Mouse (Mus musculus): Measurements from ENCODE around the gene Ddx42. TPM values are rescaled to one million over a fixed set of nuclear protein-coding genes. Genes with fewer than 3 reads are reported as not detected.

Ddx42 gene
- polyA plus RNA-seq, 1 experiment from 2014 or later = 103 TPM

GRCm38 (mm10) chr11:106260826-106261450 is 44.2 kb downstream of the Ddx42 start:
- no peak for ATAC-seq (replicated peaks)
- Histone ChIP-seq H3K27me3 (no peaks in the 10 kb centered on the region), H3K4me2 (replicated peaks) (no peak overlapping the region), H3K27ac (replicated peaks) (no peak overlapping the region), H3K9ac (replicated peaks) (no peak overlapping the region), H3K4me1 (peaks cover 16% of the 10 kb centered on the region), H3K9me3 (no peaks in the 10 kb centered on the region), H3K36me3 (peaks cover 68% of the 10 kb centered on the region), H3K4me3 (no peak overlapping the region)
- 84% methylated on average over 14 of the region's 14 CpGs for WGBS

DNA sequence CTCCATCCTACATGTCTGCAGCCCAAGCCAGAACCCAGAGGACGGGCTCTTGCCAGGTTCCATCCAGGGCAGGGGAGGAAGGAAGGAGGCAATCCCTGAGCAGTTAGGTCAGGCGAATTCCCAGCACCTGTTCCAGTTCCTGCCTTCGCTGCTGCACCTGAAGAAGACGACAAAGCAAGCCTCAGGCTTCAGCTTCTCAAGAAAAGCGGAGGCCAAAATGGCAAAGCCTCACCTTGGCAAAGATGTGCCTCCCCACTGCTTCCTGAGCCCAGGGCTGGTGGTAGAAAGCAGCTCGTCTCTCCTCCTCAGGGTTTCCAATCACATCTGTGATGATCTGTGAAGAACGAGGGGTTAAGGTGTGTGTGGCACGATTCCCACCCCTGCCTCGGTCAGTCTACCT is 47.2 kb downstream of the Ddx42 start:
- ATAC-seq (replicated peaks) = no peak
- 90% methylated on average over 9 of the region's 9 CpGs for WGBS

GRCm38 (mm10) chr11:106264988-106265387 is 48.3 kb downstream of the Ddx42 start:
- 93% methylated on average over 15 of the region's 15 CpGs for WGBS
- no peak for ATAC-seq (replicated peaks)
- Histone ChIP-seq H3K27ac (replicated peaks) (no peak overlapping the region), H3K9ac (replicated peaks) (no peak overlapping the region), H3K4me1 (peaks cover 22% of the 10 kb centered on the region), H3K27me3 (no peaks in the 10 kb centered on the region), H3K4me3 (no peak overlapping the region), H3K9me3 (no peaks in the 10 kb centered on the region), H3K4me2 (replicated peaks) (no peak overlapping the region), H3K36me3 (peaks cover 67% of the 10 kb centered on the region)

More for the DNA sequence above, 47.2 kb downstream of the Ddx42 start:
- Histone ChIP-seq H3K27me3 (no peaks in the 10 kb centered on the region), H3K36me3 (peaks cover 73% of the 10 kb centered on the region), H3K9me3 (no peaks in the 10 kb centered on the region), H3K4me1 (peaks cover 16% of the 10 kb centered on the region), H3K4me3 (no peak overlapping the region), H3K27ac (replicated peaks) (no peak overlapping the region), H3K9ac (replicated peaks) (no peak overlapping the region), H3K4me2 (replicated peaks) (no peak overlapping the region)

GRCm38 (mm10) chr11:106265570-106265969 is 48.8 kb downstream of the Ddx42 start:
- 98% methylated on average over 4 of the region's 4 CpGs for WGBS
- Histone ChIP-seq H3K4me2 (replicated peaks) (no peak overlapping the region), H3K27me3 (no peaks in the 10 kb centered on the region), H3K27ac (replicated peaks) (no peak overlapping the region), H3K9me3 (no peaks in the 10 kb centered on the region), H3K9ac (replicated peaks) (no peak overlapping the region), H3K4me3 (no peak overlapping the region), H3K4me1 (peaks cover 27% of the 10 kb centered on the region), H3K36me3 (peaks cover 66% of the 10 kb centered on the region)
- no peak for ATAC-seq (replicated peaks)

GRCm38 (mm10) chr11:106266431-106266830 is 49.7 kb downstream of the Ddx42 start:
- no peak overlapping the region for H3K4me2 ChIP-seq (replicated peaks)
- WGBS = 92% methylated on average over 10 of the region's 10 CpGs
- H3K27ac ChIP-seq (replicated peaks) = no peak overlapping the region
- no peak for ATAC-seq (replicated peaks)
- no peaks in the 10 kb centered on the region for H3K27me3 ChIP-seq
- peaks cover 36% of the 10 kb centered on the region for H3K4me1 ChIP-seq
- no peaks in the 10 kb centered on the region for H3K9me3 ChIP-seq
- peaks cover 57% of the 10 kb centered on the region for H3K36me3 ChIP-seq
- no peak overlapping the region for H3K9ac ChIP-seq (replicated peaks)
- H3K4me3 ChIP-seq = no peak overlapping the region

DNA sequence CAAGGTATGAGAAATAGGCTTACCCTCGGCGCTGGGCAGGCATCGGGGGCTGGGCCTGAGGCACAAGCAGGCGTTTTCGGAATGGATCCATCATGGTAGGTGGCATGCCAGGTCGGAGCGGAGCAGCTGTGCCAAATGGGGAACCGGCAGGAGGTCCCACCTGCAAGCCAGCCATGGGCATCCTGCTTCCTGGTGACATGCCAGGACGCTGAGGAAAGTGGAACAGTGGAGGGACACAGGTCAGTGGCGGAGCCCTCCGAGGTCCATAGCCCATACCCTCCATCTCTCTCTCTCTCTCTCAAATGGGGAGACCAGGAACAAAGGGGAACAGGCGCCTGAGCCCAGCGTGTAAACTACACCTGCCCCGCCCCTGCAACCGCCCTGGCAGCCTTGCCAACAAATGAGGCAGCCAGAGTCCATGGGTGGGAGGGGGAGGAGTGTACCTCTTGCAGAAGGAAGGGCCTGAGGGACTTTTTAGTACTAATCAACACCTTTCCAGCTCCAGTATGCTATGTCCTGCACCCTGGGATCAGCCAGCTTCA is 50.7 kb downstream of the Ddx42 start:
- WGBS = 65% methylated on average over 15 of the region's 15 CpGs
- ATAC-seq (replicated peaks) = no peak
- Histone ChIP-seq H3K9me3 (no peaks in the 10 kb centered on the region), H3K27ac (replicated peaks) (peak overlapping the region; percentile 76), H3K4me2 (replicated peaks) (no peak overlapping the region; the same call in 1 of the 2 replicates), H3K4me3 (no peak overlapping the region), H3K36me3 (peaks cover 48% of the 10 kb centered on the region), H3K27me3 (no peaks in the 10 kb centered on the region), H3K9ac (replicated peaks) (no peak overlapping the region), H3K4me1 (peaks cover 40% of the 10 kb centered on the region)

DNA sequence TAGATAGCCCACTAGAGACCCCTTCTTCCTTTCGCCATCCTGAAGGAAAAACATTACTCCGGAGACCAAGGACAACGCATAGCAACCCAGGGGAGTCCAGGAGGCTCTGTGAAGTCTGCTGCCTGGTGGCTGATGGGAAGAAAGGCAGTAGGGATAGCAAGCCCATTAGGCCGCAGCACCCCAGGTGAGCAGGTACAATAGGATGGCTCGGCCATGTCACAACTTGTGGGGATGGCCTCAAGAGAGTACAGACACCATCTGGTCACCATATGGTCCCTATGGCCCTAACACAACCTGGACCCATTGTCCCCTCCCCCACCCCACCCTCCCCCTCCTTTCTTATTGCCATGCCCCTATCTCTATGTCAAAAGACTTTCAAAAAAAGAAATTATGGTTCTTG is 51.1 kb downstream of the Ddx42 start:
- peaks cover 43% of the 10 kb centered on the region for H3K36me3 ChIP-seq
- H3K4me3 ChIP-seq = no peak overlapping the region
- peak overlapping the region; percentile 76 for H3K27ac ChIP-seq (replicated peaks)
- H3K9me3 ChIP-seq = no peaks in the 10 kb centered on the region
- H3K9ac ChIP-seq (replicated peaks) = no peak overlapping the region
- ATAC-seq (replicated peaks) = no peak
- no peaks in the 10 kb centered on the region for H3K27me3 ChIP-seq
- 82% methylated on average over 5 of the region's 5 CpGs for whole genome bisulfite sequencing
- H3K4me1 ChIP-seq = peaks cover 40% of the 10 kb centered on the region
- no peak overlapping the region; the same call in 1 of the 2 replicates for H3K4me2 ChIP-seq (replicated peaks)

- Histone ChIP-seq H3K27me3 (no peaks in the 10 kb centered on the region), H3K36me3 (peaks cover 36% of the 10 kb centered on the region), H3K9me3 (no peaks in the 10 kb centered on the region), H3K4me3 (no peak overlapping the region), H3K4me1 (peaks cover 43% of the 10 kb centered on the region), H3K9ac (replicated peaks) (peak overlapping the region; percentile 3; the same call in 1 of the 2 replicates), H3K27ac (replicated peaks) (peak overlapping the region; percentile 76), H3K4me2 (replicated peaks) (no peak overlapping the region)
- no peak for ATAC-seq (replicated peaks)
- 74% methylated on average over 8 of the region's 8 CpGs for WGBS
These were observed 51.8 kb downstream of the Ddx42 start for GRCm38 (mm10) chr11:106268326-106269059.

DNA sequence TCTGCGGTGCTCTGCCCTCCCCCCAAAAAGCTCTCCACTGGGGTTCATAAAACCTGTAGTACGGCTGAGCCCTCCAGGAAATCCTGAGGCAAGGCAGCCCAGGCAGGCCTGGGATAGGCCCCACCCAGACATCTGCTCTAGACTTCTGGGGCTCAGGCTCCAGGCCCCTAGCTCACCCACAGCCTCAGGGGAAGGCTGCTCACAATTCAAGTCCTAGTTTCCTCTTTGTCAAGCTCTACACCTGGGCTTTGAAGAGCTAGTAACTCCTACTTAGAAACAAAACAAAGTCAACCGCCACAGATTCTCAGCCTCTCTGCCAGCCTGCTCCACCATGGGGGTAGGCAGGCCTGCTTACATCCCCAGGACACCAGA is 52.3 kb downstream of the Ddx42 start:
- no peak overlapping the region for H3K4me2 ChIP-seq (replicated peaks)

GRCm38 (mm10) chr11:106271131-106271793 is 54.5 kb downstream of the Ddx42 start:
- WGBS = 34% methylated on average over 5 of the region's 5 CpGs
- Histone ChIP-seq H3K4me1 (peaks cover 48% of the 10 kb centered on the region), H3K36me3 (peaks cover 9% of the 10 kb centered on the region), H3K27me3 (no peaks in the 10 kb centered on the region), H3K4me3 (peak overlapping the region; percentile 74), H3K9me3 (no peaks in the 10 kb centered on the region), H3K27ac (replicated peaks) (peak overlapping the region; percentile 74), H3K9ac (replicated peaks) (peak overlapping the region; percentile 75), H3K4me2 (replicated peaks) (peak overlapping the region; percentile 56)
- ATAC-seq (replicated peaks) = no peak

More for the DNA sequence above, 52.3 kb downstream of the Ddx42 start:
- Histone ChIP-seq H3K4me3 (no peak overlapping the region), H3K27ac (replicated peaks) (peak overlapping the region; percentile 76), H3K4me1 (peaks cover 45% of the 10 kb centered on the region), H3K36me3 (peaks cover 31% of the 10 kb centered on the region), H3K9me3 (no peaks in the 10 kb centered on the region), H3K9ac (replicated peaks) (peak overlapping the region; percentile 3; the same call in 1 of the 2 replicates), H3K27me3 (no peaks in the 10 kb centered on the region)
- ATAC-seq (replicated peaks) = no peak
- 61% methylated on average over 3 of the region's 3 CpGs for WGBS

GRCm38 (mm10) chr11:106271794-106272643 is 55.3 kb downstream of the Ddx42 start:
- Histone ChIP-seq H3K27ac (replicated peaks) (peak overlapping the region; percentile 74), H3K27me3 (no peaks in the 10 kb centered on the region), H3K9ac (replicated peaks) (peak overlapping the region; percentile 75), H3K9me3 (no peaks in the 10 kb centered on the region), H3K4me2 (replicated peaks) (peak overlapping the region; percentile 56), H3K36me3 (peaks cover 1% of the 10 kb centered on the region; the same call in 1 of the 2 replicates), H3K4me3 (peak overlapping the region; percentile 74), H3K4me1 (peaks cover 51% of the 10 kb centered on the region)
- WGBS = 2% methylated on average over 41 of the region's 41 CpGs
- ATAC-seq (replicated peaks) = peak; percentile 43; the same call in 1 of the 2 replicates
